Mouse (Mus musculus): ENCODE measurements around the gene Ctnnd2.

DNA sequence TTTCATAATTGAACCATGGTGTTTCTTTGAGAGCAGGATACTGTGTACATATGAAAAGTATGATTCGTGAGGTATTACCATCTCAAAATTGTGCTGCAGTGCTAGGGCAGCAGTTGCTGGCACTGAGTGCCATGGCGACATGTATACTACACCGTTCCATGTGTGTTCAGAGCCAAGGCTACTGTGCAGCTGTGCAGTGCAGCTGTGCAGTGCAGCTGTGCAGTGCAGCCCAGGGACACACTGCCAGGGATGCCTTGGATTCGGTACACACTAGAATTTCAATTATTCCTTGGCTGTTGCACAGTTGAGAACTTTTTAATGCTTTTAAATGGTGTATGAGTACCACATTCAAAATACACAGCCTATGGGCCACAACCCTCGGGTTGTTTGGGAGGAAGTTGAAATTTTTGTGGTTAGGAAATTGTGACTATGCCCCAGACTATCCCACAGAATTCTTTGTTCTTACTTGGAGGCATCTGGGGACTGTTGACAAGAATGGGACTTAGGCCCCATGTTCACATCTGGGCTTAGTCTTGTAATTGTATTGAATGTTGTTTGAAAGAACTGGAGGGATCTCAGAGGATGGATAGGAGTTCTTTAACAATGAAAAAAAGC lies 613.4 kb downstream of the Ctnnd2 start:
- TF ChIP-seq CTCF (IDR thresholded peaks at IDR 0.05) = no peak
- TF ChIP-seq EP300 (IDR thresholded peaks at IDR 0.05) = no peak

All from lung, postnatal 0 days (tissue).